Comparison of ENCODE assay signal across 8 mouse cellular contexts in genomic region chr4:148803636-148804035, GRCm38 (mm10). TPM values are rescaled to one million over a fixed set of nuclear protein-coding genes. Genes with fewer than 3 reads are reported as not detected.
A peak's percentile ranks its signal among the peaks of the same experiment; 100 is the strongest.
DNase-seq lines count a peak whose midpoint lies in the region; ATAC-seq and TF ChIP-seq lines count a peak whose summit lies in the region.

No protein-coding gene starts in this region.

- no peaks in the 10 kb centered on the region for H3K9me3 ChIP-seq in heart, embryonic 12.5 days (replicated peaks)
- no peaks in the 10 kb centered on the region for H3K9me3 ChIP-seq in embryonic facial prominence, embryonic 10.5 days
- no peaks in the 10 kb centered on the region for H3K9me3 ChIP-seq in hindbrain, postnatal 0 days (ENCODE audit: low read length)
- H3K9me3 ChIP-seq in midbrain, embryonic 16.5 days (replicated peaks; ENCODE audit: control insufficient read depth, low read length, poor library complexity, severe bottlenecking) = no peaks in the 10 kb centered on the region

- H3K4me1 ChIP-seq in heart, embryonic 12.5 days (replicated peaks) = peaks cover 23% of the 10 kb centered on the region
- peaks cover 51% of the 10 kb centered on the region for H3K4me1 ChIP-seq in embryonic facial prominence, embryonic 10.5 days
- H3K4me1 ChIP-seq in hindbrain, postnatal 0 days (ENCODE audit: insufficient read depth, low read length) = peaks cover 17% of the 10 kb centered on the region
- H3K4me1 ChIP-seq in midbrain, embryonic 16.5 days (ENCODE audit: control insufficient read depth, insufficient read depth, low read length) = peaks cover 33% of the 10 kb centered on the region
- 0 out of 2 replicates have a peak, but pooled peaks cover 3% of the 10 kb centered on the region for H3K4me1 ChIP-seq in kidney, adult 2 months (ENCODE audit: control insufficient read depth, insufficient read depth, low read length)

- 7% methylated on average over 10 of the region's 10 CpGs for WGBS in heart, embryonic 12.5 days
- 2% methylated on average over 10 of the region's 10 CpGs for WGBS in embryonic facial prominence, embryonic 10.5 days
- 9% methylated on average over 10 of the region's 10 CpGs for whole genome bisulfite sequencing in hindbrain, postnatal 0 days
- WGBS in midbrain, embryonic 16.5 days = 5% methylated on average over 10 of the region's 10 CpGs
- 39% methylated on average over 10 of the region's 10 CpGs for WGBS in kidney, adult 2 months

- no peak for TF ChIP-seq CTCF in hindbrain, postnatal 0 days (IDR thresholded peaks at IDR 0.05; ENCODE audit: low read depth)
- TF ChIP-seq CTCF in kidney, adult 2 months (conservative IDR thresholded peaks at IDR 0.05; ENCODE audit: insufficient read depth, insufficient read length, low read depth, low read length) = no peak

- peak overlapping the region; percentile 77 for H3K4me2 ChIP-seq in heart, embryonic 12.5 days
- peak overlapping the region; percentile 84 for H3K4me2 ChIP-seq in hindbrain, postnatal 0 days (ENCODE audit: low read depth, low read length)
- H3K4me2 ChIP-seq in midbrain, embryonic 16.5 days (ENCODE audit: low read length) = peak overlapping the region; percentile 100

- no peak for TF ChIP-seq POLR2A in kidney, adult 2 months (IDR thresholded peaks at IDR 0.05; ENCODE audit: low read depth, low read length)

- H3K4me3 ChIP-seq in heart, embryonic 12.5 days = peak overlapping the region; percentile 80
- peak overlapping the region; percentile 76 for H3K4me3 ChIP-seq in embryonic facial prominence, embryonic 10.5 days
- peak overlapping the region; percentile 46 for H3K4me3 ChIP-seq in hindbrain, postnatal 0 days (ENCODE audit: low read length)
- peak overlapping the region; percentile 52 for H3K4me3 ChIP-seq in midbrain, embryonic 16.5 days (ENCODE audit: low read depth, low read length)
- H3K4me3 ChIP-seq in kidney, adult 2 months (ENCODE audit: insufficient read depth, low read depth, low read length) = no peak overlapping the region; the same call in 1 of the 2 replicates

- H3K27me3 ChIP-seq in heart, embryonic 12.5 days (replicated peaks) = 0 out of 2 replicates have a peak, but pooled peaks cover 7% of the 10 kb centered on the region
- H3K27me3 ChIP-seq in embryonic facial prominence, embryonic 10.5 days (replicated peaks; ENCODE audit: low read depth, poor library complexity, severe bottlenecking) = peaks cover 99% of the 10 kb centered on the region
- peaks cover 34% of the 10 kb centered on the region for H3K27me3 ChIP-seq in hindbrain, postnatal 0 days (ENCODE audit: insufficient read depth, low read length)
- peaks cover 42% of the 10 kb centered on the region for H3K27me3 ChIP-seq in midbrain, embryonic 16.5 days (ENCODE audit: control insufficient read depth, insufficient read depth, low read depth, low read length)
- H3K27me3 ChIP-seq in kidney, adult 2 months (replicated peaks; ENCODE audit: control insufficient read depth, insufficient read depth, low read length) = peaks cover 4% of the 10 kb centered on the region

- peak overlapping the region; percentile 49 for H3K9ac ChIP-seq in heart, embryonic 12.5 days
- H3K9ac ChIP-seq in hindbrain, postnatal 0 days (replicated peaks; ENCODE audit: low read length) = no peak overlapping the region
- no peak overlapping the region for H3K9ac ChIP-seq in midbrain, embryonic 16.5 days (ENCODE audit: low read depth, low read length)

- no peak for ATAC-seq in heart, embryonic 12.5 days (ENCODE audit: insufficient number of reproducible peaks, low FRiP score)
- ATAC-seq in hindbrain, postnatal 0 days = no peak
- no peak for ATAC-seq in midbrain, embryonic 16.5 days

- no peak for DNase-seq in heart, postnatal 4 days
- peak; percentile 38 for DNase-seq in embryonic facial prominence, embryonic 10.5 days (ENCODE audit: low spot score)
- no peak for DNase-seq in hindbrain, postnatal 0 days (ENCODE audit: low spot score)
- DNase-seq in cerebellum, postnatal 25 days = no peak
- no peak for DNase-seq in embryo, embryonic 10.5 days (ENCODE audit: low spot score)
- DNase-seq in kidney, adult 2 months = no peak

- no peaks in the 10 kb centered on the region for H3K36me3 ChIP-seq in heart, embryonic 12.5 days
- H3K36me3 ChIP-seq in embryonic facial prominence, embryonic 10.5 days (replicated peaks) = no peaks in the 10 kb centered on the region
- H3K36me3 ChIP-seq in hindbrain, postnatal 0 days (ENCODE audit: insufficient read depth, low read length) = no peaks in the 10 kb centered on the region
- no peaks in the 10 kb centered on the region for H3K36me3 ChIP-seq in midbrain, embryonic 16.5 days (ENCODE audit: control insufficient read depth, insufficient read depth, low read length)
- H3K36me3 ChIP-seq in kidney, adult 2 months (ENCODE audit: control insufficient read depth, insufficient read depth, low read length) = no peaks in the 10 kb centered on the region

- H3K27ac ChIP-seq in heart, embryonic 12.5 days (ENCODE audit: poor library complexity, severe bottlenecking) = no peak overlapping the region
- H3K27ac ChIP-seq in embryonic facial prominence, embryonic 10.5 days (replicated peaks) = no peak overlapping the region
- no peak overlapping the region for H3K27ac ChIP-seq in hindbrain, postnatal 0 days
- H3K27ac ChIP-seq in midbrain, embryonic 16.5 days (ENCODE audit: low read length) = no peak overlapping the region
- H3K27ac ChIP-seq in kidney, adult 2 months (ENCODE audit: insufficient read depth, low read depth, low read length) = no peak overlapping the region

RNA-seq across cellular contexts. Expression of gene Casz1, which starts 0.6 kb away (rescaled TPM):
- polyA plus RNA-seq in heart, embryonic 12.5 days (2016; fragmentation: Nextera tagmentation; extraction: Ambion mirVana) = 23.6 and 26.1 TPM in 2 replicates
- 10 to 100 TPM; 79.5 to 82.9 TPM for total RNA-seq in heart, postnatal 4 days (2021)
- 3.7 and 3.9 TPM in 2 replicates for polyA plus RNA-seq in embryonic facial prominence, embryonic 10.5 days (2016; fragmentation: Nextera tagmentation; extraction: Ambion mirVana)
- total RNA-seq in hindbrain, postnatal 0 days (2014; rRNA removed) = 6.3 and 7.2 TPM in 2 replicates
- 2.3 and 3.2 TPM in 2 replicates for polyA plus RNA-seq in hindbrain, postnatal 0 days (2015; fragmentation: Nextera tagmentation; extraction: Ambion mirVana)
- 2.6 TPM in 2 replicates for polyA plus RNA-seq in midbrain, embryonic 16.5 days (2015; fragmentation: Nextera tagmentation; extraction: Ambion mirVana)
- polyA plus RNA-seq in kidney, adult 2 months (2012; rRNA removed) = 13.5 and 14.7 TPM in 2 replicates
